Mouse (Mus musculus): ENCODE measurements at regions not wholly inside any gene's neighbourhood (a gene's known extent, or its start where the extent isn't known, plus 50 kb on each side); places are given as distances from the start of the nearest gene placed in this dataset.

DNA sequence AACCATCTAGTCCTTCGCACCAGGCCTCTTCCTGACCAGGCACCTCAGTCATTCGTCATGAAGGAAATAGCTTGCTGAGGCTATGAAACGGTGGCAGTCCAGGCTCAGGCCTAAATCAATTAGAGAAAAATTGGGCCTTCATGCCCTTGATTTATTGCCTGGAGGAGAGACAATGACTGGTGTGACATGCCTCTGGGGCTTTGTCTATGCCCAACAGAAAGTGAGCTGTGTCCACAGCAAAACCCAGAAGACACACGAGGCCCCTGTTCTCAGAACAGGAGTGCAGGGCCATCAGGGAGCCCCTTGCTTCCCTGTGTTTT, 922.9 kb upstream of the Car8 start:
- 65% methylated on average over 4 of the region's 4 CpGs for WGBS
- no peak for TF ChIP-seq CTCF (IDR thresholded peaks at IDR 0.05; ENCODE audit: insufficient read depth, low read depth, low read length)
- TF ChIP-seq POLR2A (IDR thresholded peaks at IDR 0.05; ENCODE audit: insufficient read depth, low read depth, low read length), result no peak
- no peak overlapping the region for H3K27ac ChIP-seq (ENCODE audit: insufficient read depth, low read depth, low read length)

GRCm38 (mm10) chr4:9161068-9161813, 922.4 kb upstream of the Car8 start:
- 77% methylated on average over 11 of the region's 11 CpGs for WGBS
- Histone ChIP-seq H3K4me1 (ENCODE audit: control insufficient read depth, insufficient read depth, low read length) (no peaks in the 10 kb centered on the region), H3K4me3 (ENCODE audit: insufficient read depth, low read depth, low read length) (no peak overlapping the region), H3K27ac (ENCODE audit: insufficient read depth, low read depth, low read length) (no peak overlapping the region)
- TF ChIP-seq POLR2A (IDR thresholded peaks at IDR 0.05; ENCODE audit: insufficient read depth, low read depth, low read length), result no peak

More for the DNA sequence above, 922.9 kb upstream of the Car8 start:
- Histone ChIP-seq H3K4me3 (ENCODE audit: insufficient read depth, low read depth, low read length) (no peak overlapping the region), H3K4me1 (ENCODE audit: control insufficient read depth, insufficient read depth, low read length) (no peaks in the 10 kb centered on the region)

DNA sequence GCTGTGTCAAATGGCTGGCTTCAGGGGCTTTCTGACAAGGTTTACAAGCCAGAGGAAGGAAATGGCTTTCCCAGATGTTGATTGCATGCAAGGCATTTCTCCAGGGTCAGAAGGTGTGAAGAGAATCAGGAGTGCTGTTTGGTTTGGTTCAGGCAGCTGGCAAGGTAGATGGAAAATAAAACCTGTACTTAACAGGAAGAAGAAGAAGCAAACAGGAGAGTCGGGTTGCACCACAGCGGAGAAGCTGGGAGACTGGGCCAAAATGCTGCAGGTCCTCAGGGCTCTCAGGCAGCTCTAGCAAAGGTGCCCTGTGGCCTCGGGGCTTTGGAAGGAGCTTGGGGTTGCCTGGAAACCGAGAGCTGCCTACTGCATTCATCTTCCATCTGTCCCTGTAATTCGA, 908.9 kb upstream of the Car8 start:
- no peak for TF ChIP-seq POLR2A (IDR thresholded peaks at IDR 0.05; ENCODE audit: insufficient read depth, low read depth, low read length)
- TF ChIP-seq CTCF (IDR thresholded peaks at IDR 0.05; ENCODE audit: insufficient read depth, low read depth, low read length), result no peak
- no peaks in the 10 kb centered on the region for H3K4me1 ChIP-seq (ENCODE audit: control insufficient read depth, insufficient read depth, low read length)
- no peak overlapping the region for H3K4me3 ChIP-seq (ENCODE audit: insufficient read depth, low read depth, low read length)
- WGBS, result 47% methylated on average over 5 of the region's 5 CpGs
- no peak overlapping the region for H3K27ac ChIP-seq (ENCODE audit: insufficient read depth, low read depth, low read length)

DNA sequence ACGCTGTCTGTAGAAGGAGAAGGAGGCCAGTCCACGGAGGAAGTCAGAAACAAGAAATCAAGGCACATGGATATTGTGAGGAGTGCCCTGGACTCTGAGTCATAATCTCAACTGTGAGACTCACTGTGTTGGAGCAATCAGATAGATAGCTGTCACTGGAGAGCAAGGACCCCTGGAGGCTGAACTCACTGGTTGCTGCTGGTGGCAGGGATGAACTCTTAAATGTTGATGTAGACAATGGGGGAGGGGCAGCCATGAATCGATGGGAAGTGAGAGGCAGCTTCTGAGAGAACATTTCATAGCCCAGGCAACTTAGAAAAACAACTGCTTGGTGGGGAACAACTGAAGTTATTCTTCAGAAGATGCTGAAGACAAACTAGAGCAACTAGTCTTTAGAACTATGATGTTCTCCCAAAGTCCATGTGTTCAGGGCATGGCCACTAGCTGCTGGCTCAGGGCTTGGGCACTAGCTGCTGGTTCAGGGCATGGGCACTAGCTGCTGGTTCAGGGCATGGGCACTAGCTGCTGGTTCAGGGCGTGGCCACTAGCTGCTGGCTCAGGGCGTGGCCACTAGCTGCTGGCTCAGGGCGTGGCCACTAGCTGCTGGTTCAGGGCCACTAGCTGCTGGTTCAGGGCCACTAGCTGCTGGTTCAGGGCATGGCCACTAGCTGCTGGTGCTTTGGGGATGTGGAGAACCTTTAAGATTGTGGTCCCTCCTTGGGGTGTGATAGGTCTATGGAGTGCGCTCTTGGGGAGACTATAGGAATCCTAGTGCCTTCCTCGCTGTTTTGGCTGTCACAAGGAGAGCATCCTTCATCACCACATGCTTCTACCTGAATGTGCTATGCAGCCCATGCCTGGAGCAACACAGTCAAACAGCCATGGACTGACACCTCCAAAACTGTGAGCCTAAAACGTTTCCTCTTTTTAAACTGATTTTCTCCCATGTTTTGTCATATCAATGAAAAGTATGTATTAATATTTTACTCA, 905.7 kb upstream of the Car8 start:
- 93% methylated on average over 9 of the region's 9 CpGs for WGBS
- TF ChIP-seq POLR2A (IDR thresholded peaks at IDR 0.05; ENCODE audit: insufficient read depth, low read depth, low read length), result no peak
- TF ChIP-seq CTCF (IDR thresholded peaks at IDR 0.05; ENCODE audit: insufficient read depth, low read depth, low read length), result no peak
- Histone ChIP-seq H3K27ac (ENCODE audit: insufficient read depth, low read depth, low read length) (no peak overlapping the region), H3K4me3 (ENCODE audit: insufficient read depth, low read depth, low read length) (no peak overlapping the region), H3K4me1 (ENCODE audit: control insufficient read depth, insufficient read depth, low read length) (no peaks in the 10 kb centered on the region)

DNA sequence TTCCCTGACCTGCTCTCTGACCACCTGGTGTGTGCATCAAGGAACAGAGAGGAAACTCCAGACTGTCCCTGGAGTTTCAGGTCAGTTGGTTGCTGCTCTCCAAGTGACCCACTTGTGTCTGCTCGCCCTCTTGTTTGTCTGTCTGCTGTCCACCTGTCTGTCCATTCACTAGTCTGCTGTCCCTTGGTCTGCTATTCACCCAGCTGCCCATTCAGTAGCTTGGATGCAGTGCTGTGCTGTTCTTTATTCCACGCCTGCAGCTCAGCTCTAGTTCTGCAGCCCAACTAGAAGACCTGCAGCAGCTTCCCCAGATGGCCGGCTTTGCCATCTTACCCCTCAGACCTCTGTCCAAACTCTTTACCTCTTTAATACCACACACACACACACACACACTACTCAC, 904.2 kb upstream of the Car8 start:
- Histone ChIP-seq H3K4me3 (ENCODE audit: insufficient read depth, low read depth, low read length) (no peak overlapping the region), H3K4me1 (ENCODE audit: control insufficient read depth, insufficient read depth, low read length) (no peaks in the 10 kb centered on the region), H3K27ac (ENCODE audit: insufficient read depth, low read depth, low read length) (no peak overlapping the region)
- 90% methylated on average over 3 of the region's 3 CpGs for WGBS
- TF ChIP-seq POLR2A (IDR thresholded peaks at IDR 0.05; ENCODE audit: insufficient read depth, low read depth, low read length), result no peak
- no peak for TF ChIP-seq CTCF (IDR thresholded peaks at IDR 0.05; ENCODE audit: insufficient read depth, low read depth, low read length)

- no peak overlapping the region for H3K27ac ChIP-seq (ENCODE audit: insufficient read depth, low read depth, low read length)
- WGBS, result 94% methylated on average over 16 of the region's 16 CpGs
- no peak overlapping the region for H3K4me3 ChIP-seq (ENCODE audit: insufficient read depth, low read depth, low read length)
- no peak for TF ChIP-seq POLR2A (IDR thresholded peaks at IDR 0.05; ENCODE audit: insufficient read depth, low read depth, low read length)
- no peak for TF ChIP-seq CTCF (IDR thresholded peaks at IDR 0.05; ENCODE audit: insufficient read depth, low read depth, low read length)
- H3K4me1 ChIP-seq (ENCODE audit: control insufficient read depth, insufficient read depth, low read length), result no peaks in the 10 kb centered on the region
Observed at GRCm38 (mm10) chr4:9141946-9142683, 903.3 kb upstream of the Car8 start.

- Histone ChIP-seq H3K4me3 (ENCODE audit: insufficient read depth, low read depth, low read length) (no peak overlapping the region), H3K4me1 (ENCODE audit: control insufficient read depth, insufficient read depth, low read length) (peaks cover 6% of the 10 kb centered on the region), H3K27ac (ENCODE audit: insufficient read depth, low read depth, low read length) (no peak overlapping the region)
- 87% methylated on average over 3 of the region's 3 CpGs for WGBS
- TF ChIP-seq POLR2A (IDR thresholded peaks at IDR 0.05; ENCODE audit: insufficient read depth, low read depth, low read length) (no peak), CTCF (IDR thresholded peaks at IDR 0.05; ENCODE audit: insufficient read depth, low read depth, low read length) (no peak)
Observed at GRCm38 (mm10) chr4:9140691-9141090, 901.9 kb upstream of the Car8 start.

DNA sequence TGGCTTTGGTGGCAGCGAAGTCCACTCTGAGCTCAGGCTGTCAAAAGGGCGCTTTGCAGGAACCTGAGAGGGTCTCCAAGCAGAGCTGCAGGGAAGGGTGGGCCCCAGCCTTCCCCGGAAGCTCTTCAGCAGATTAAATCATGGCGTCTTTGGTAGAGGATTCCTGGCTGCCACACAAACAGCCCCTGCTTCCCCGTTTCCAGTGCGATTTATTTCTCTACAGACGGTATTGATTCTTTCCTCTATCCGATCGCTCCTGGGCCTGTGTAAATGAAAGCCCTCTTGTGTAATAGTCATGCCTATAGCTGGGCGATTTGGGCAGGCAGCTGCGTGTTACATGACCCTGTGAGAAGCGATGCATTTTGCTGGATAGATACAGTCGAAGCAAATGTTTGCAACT, 897.8 kb upstream of the Car8 start:
- TF ChIP-seq POLR2A (IDR thresholded peaks at IDR 0.05; ENCODE audit: insufficient read depth, low read depth, low read length), result no peak
- no peak for TF ChIP-seq CTCF (IDR thresholded peaks at IDR 0.05; ENCODE audit: insufficient read depth, low read depth, low read length)
- H3K4me3 ChIP-seq (ENCODE audit: insufficient read depth, low read depth, low read length), result no peak overlapping the region
- WGBS, result 64% methylated on average over 13 of the region's 13 CpGs
- peaks cover 12% of the 10 kb centered on the region for H3K4me1 ChIP-seq (ENCODE audit: control insufficient read depth, insufficient read depth, low read length)
- H3K27ac ChIP-seq (ENCODE audit: insufficient read depth, low read depth, low read length), result peak overlapping the region; percentile 74; the same call in 1 of the 2 replicates
